Mouse (Mus musculus) cerebellum, adult 2 months (tissue): ENCODE measurements around the gene Cxcl10.
"Not testable (repeated sequence)": the region's sequence is repeated elsewhere in the genome, so short reads cannot be mapped to it uniquely, and the experiment has no call there.

ENCODE experiments used
- CTCF ChIP-seq: fragments of 200-500 bp; IDR thresholded peaks from 2 replicates; pipeline ENCODE4 v1.5.1; 2011; ENCODE audit warnings: low read depth, mild to moderate bottlenecking, control low read depth, low read length, moderate library complexity, borderline replicate concordance; ENCODE audit not compliant: insufficient read depth
- POLR2A ChIP-seq: fragments of 200-500 bp; IDR thresholded peaks from 2 replicates; pipeline ENCODE4 v1.6.1; 2011; ENCODE audit warnings: low read length, control low read depth, borderline replicate concordance; ENCODE audit not compliant: insufficient read depth

GRCm38 (mm10) chr5:92352716-92353115, 4.0 kb upstream of the Cxcl10 start:
- TF ChIP-seq CTCF, POLR2A: not testable (repeated sequence)
